Mouse (Mus musculus) small intestine, adult 2 months (tissue): ENCODE results near the gene Tmub2. TPM values are rescaled to one million over a fixed set of nuclear protein-coding genes. Genes with fewer than 3 reads are reported as not detected.
"Not testable (repeated sequence)": the region's sequence is repeated elsewhere in the genome, so short reads cannot be mapped to it uniquely, and the experiment has no call there.

Experiments
- H3K27ac ChIP-seq: fragments of 200-500 bp; 2 replicates; pipeline ENCODE4 v1.5.1; 2012; ENCODE audit warnings: low read depth, low read length, control low read depth, inconsistent platforms; ENCODE audit not compliant: insufficient read depth
- H3K27me3 ChIP-seq: fragments of 200-500 bp; 2 replicates; pipeline ENCODE4 v1.6.1; 2012; ENCODE audit warnings: mild to moderate bottlenecking, moderate library complexity, low read length, inconsistent platforms; ENCODE audit not compliant: control insufficient read depth, insufficient read depth
- H3K36me3 ChIP-seq: fragments of 200-500 bp; 2 replicates; pipeline ENCODE4 v1.6.1; 2012; ENCODE audit warnings: mild to moderate bottlenecking, low read length, control low read depth, inconsistent platforms; ENCODE audit not compliant: control insufficient read depth, insufficient read depth
- H3K4me1 ChIP-seq: fragments of 200-500 bp; 2 replicates; pipeline ENCODE4 v1.6.1; 2012; ENCODE audit warnings: low read length, inconsistent platforms, mixed read lengths; ENCODE audit not compliant: control insufficient read depth, insufficient read depth, insufficient read length
- H3K4me3 ChIP-seq: fragments of 200-500 bp; 2 replicates; pipeline ENCODE4 v1.5.1; 2012; ENCODE audit warnings: low read depth, mild to moderate bottlenecking, control low read depth, inconsistent platforms, low read length, moderate library complexity
- CTCF ChIP-seq: fragments of 200-500 bp; IDR thresholded peaks from 2 replicates; pipeline ENCODE4 v1.5.1; 2012; ENCODE audit warnings: low read depth, mild to moderate bottlenecking, control low read depth, inconsistent platforms, low read length, moderate library complexity, mixed read lengths; ENCODE audit not compliant: insufficient replicate concordance, insufficient read length; ENCODE audit errors: extremely low read depth
- POLR2A ChIP-seq: fragments of 200-500 bp; IDR thresholded peaks from 2 replicates; pipeline ENCODE4 v1.6.1; 2012; ENCODE audit warnings: low read depth, mild to moderate bottlenecking, control low read depth, inconsistent platforms, low read length, moderate library complexity
- WGBS: fragments of 180-500 bp; shearing (Covaris S2); methylation state at CpG from one replicate; pipeline ENCODE4 v1.1.7; 2018; 5-methylcytosine and 5-hydroxymethylcytosine counted together
- polyA plus RNA-seq: library from polyadenylated mRNA; depleted of rRNA; stranded (reverse); fragments of >200 nt; gene quantifications from 2 replicates; pipeline ENCODE4 v1.2.3, GENCODE M21; 2012

Tmub2 gene
- polyA plus RNA-seq, 1 experiment: 60.2 TPM

GRCm38 (mm10) chr11:102279595-102279994, 5.1 kb upstream of the Tmub2 start:
- H3K4me1 ChIP-seq: peaks cover 6% of the 10 kb centered on the region
- no peaks in the 10 kb centered on the region for H3K36me3 ChIP-seq
- H3K4me3 ChIP-seq: no peak overlapping the region
- WGBS: 97% methylated on average over 3 of the region's 3 CpGs
- H3K27ac ChIP-seq: no peak overlapping the region
- TF ChIP-seq POLR2A: no peak
- TF ChIP-seq CTCF: no peak
- no peaks in the 10 kb centered on the region; the same call in 1 of the 2 replicates for H3K27me3 ChIP-seq

GRCm38 (mm10) chr11:102280267-102280666, 4.5 kb upstream of the Tmub2 start:
- H3K4me3 ChIP-seq, H3K4me1 ChIP-seq, H3K27me3 ChIP-seq, H3K36me3 ChIP-seq, H3K27ac ChIP-seq: not testable (repeated sequence)
- 65% methylated on average over 6 of the region's 6 CpGs for WGBS

- 86% methylated on average over 6 of the region's 6 CpGs for WGBS
- Histone ChIP-seq H3K36me3 (peaks cover 17% of the 10 kb centered on the region), H3K27ac (no peak overlapping the region), H3K4me1 (no peaks in the 10 kb centered on the region), H3K4me3 (no peak overlapping the region), H3K27me3 (no peaks in the 10 kb centered on the region)
- TF ChIP-seq CTCF: no peak
- TF ChIP-seq POLR2A: no peak
Observed at GRCm38 (mm10) chr11:102283922-102284321, 809 bp upstream of the Tmub2 start.

GRCm38 (mm10) chr11:102285095-102285834, 534 bp downstream of the Tmub2 start:
- TF ChIP-seq POLR2A (no peak), CTCF (no peak)
- peak overlapping the region; percentile 74 for H3K27ac ChIP-seq
- H3K27me3 ChIP-seq: no peaks in the 10 kb centered on the region
- WGBS: 2% methylated on average over 31 of the region's 31 CpGs
- H3K4me1 ChIP-seq: no peaks in the 10 kb centered on the region
- H3K4me3 ChIP-seq: peak overlapping the region; percentile 79
- H3K36me3 ChIP-seq: peaks cover 22% of the 10 kb centered on the region

- Histone ChIP-seq H3K27ac (no peak overlapping the region), H3K4me3 (no peak overlapping the region), H3K4me1 (no peaks in the 10 kb centered on the region), H3K36me3 (peaks cover 41% of the 10 kb centered on the region), H3K27me3 (no peaks in the 10 kb centered on the region)
- WGBS: 91% methylated on average over 8 of the region's 8 CpGs
- no peak for TF ChIP-seq CTCF
Observed at GRCm38 (mm10) chr11:102287485-102287884, 2.8 kb downstream of the Tmub2 start.

GRCm38 (mm10) chr11:102288027-102288804, 3.5 kb downstream of the Tmub2 start:
- peaks cover 47% of the 10 kb centered on the region for H3K36me3 ChIP-seq
- no peaks in the 10 kb centered on the region for H3K27me3 ChIP-seq
- no peaks in the 10 kb centered on the region for H3K4me1 ChIP-seq
- TF ChIP-seq CTCF: no peak
- no peak for TF ChIP-seq POLR2A
- H3K4me3 ChIP-seq: no peak overlapping the region
- WGBS: 82% methylated on average over 8 of the region's 8 CpGs
- H3K27ac ChIP-seq: no peak overlapping the region

- no peak overlapping the region for H3K27ac ChIP-seq
- no peaks in the 10 kb centered on the region for H3K27me3 ChIP-seq
- TF ChIP-seq CTCF: no peak
- no peak for TF ChIP-seq POLR2A
- H3K4me3 ChIP-seq: no peak overlapping the region
- H3K4me1 ChIP-seq: no peaks in the 10 kb centered on the region
- 68% methylated on average over 2 of the region's 2 CpGs for WGBS
- peaks cover 48% of the 10 kb centered on the region for H3K36me3 ChIP-seq
Observed at GRCm38 (mm10) chr11:102288913-102289312, 4.2 kb downstream of the Tmub2 start.
